Mouse (Mus musculus) heart, embryonic 12.5 days (tissue): ENCODE results near the gene Myo16. TPM values are rescaled to one million over a fixed set of nuclear protein-coding genes. Genes with fewer than 3 reads are reported as not detected.
A peak's percentile ranks its signal among the peaks of the same experiment; 100 is the strongest.

Source experiments
- ATAC-seq: fragments of 200-750 bp; cut with Nextera tagmentation; 2 replicates; pipeline ENCODE4 v1.8.0; 2017; ENCODE audit warnings: moderate TSS enrichment, moderate library complexity; ENCODE audit not compliant: insufficient number of reproducible peaks, low FRiP score
- H3K27ac ChIP-seq: fragments of 300-500 bp; sonication (generic); 2 replicates; pipeline ENCODE4 v1.5.1; 2016; ENCODE audit warnings: mild to moderate bottlenecking, moderate library complexity; ENCODE audit not compliant: poor library complexity, severe bottlenecking
- H3K27me3 ChIP-seq: fragments of 300-500 bp; sonication (generic); replicated peaks from 2 replicates; pipeline ENCODE4 v1.6.1; 2016; ENCODE audit warnings: mild to moderate bottlenecking, moderate library complexity
- H3K36me3 ChIP-seq: fragments of 300-500 bp; sonication (generic); 2 replicates; pipeline ENCODE4 v1.6.1; 2016; ENCODE audit warnings: mild to moderate bottlenecking, moderate library complexity
- H3K4me1 ChIP-seq: fragments of 300-500 bp; sonication (generic); replicated peaks from 2 replicates; pipeline ENCODE4 v1.6.1; 2016; ENCODE audit warnings: mild to moderate bottlenecking
- H3K4me2 ChIP-seq: fragments of 300-500 bp; sonication (generic); 2 replicates; pipeline ENCODE4 v1.6.1; 2016; ENCODE audit warnings: mild to moderate bottlenecking, moderate library complexity
- H3K4me3 ChIP-seq: fragments of 300-500 bp; sonication (generic); 2 replicates; pipeline ENCODE4 v1.5.1; 2016; ENCODE audit warnings: mild to moderate bottlenecking
- H3K9ac ChIP-seq: fragments of 300-500 bp; sonication (generic); 2 replicates; pipeline ENCODE4 v1.6.1; 2016; ENCODE audit warnings: mild to moderate bottlenecking, moderate library complexity
- H3K9me3 ChIP-seq: fragments of 300-500 bp; sonication (generic); replicated peaks from 2 replicates; pipeline ENCODE4 v1.6.1; 2016; ENCODE audit warnings: mild to moderate bottlenecking, moderate library complexity
- WGBS: fragments of 180-500 bp; shearing (Covaris S2); methylation state at CpG from one replicate; pipeline ENCODE4 v1.1.7; 2016; 5-methylcytosine and 5-hydroxymethylcytosine counted together
- polyA plus RNA-seq: library from polyadenylated mRNA; unstranded; fragments of >200 nt; fragmentation: Nextera tagmentation; extraction: Ambion mirVana; gene quantifications from 2 replicates; pipeline ENCODE4 v1.2.1, GENCODE M21; 2016

Myo16 gene
- polyA plus RNA-seq, 1 experiment from 2014 or later = 1.5 TPM

DNA sequence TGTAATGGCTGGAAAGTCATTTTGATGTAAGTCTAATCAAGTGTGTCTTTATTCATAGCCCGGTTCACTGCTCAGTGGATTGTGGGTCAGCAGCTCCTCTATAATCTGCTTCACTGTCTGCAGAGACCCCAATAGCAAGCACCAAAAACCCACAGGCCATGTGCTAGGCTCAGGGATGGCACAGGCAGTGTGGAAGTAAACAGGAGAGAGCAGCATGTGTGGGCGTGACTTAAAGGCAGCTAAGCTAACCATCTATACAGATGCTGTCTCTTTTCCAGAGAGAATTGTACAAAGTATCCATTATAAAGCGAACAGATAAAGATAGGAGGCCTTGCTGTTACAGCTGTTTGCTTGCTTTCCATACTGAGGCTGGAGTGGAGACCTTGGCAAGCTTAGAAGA is 358.4 kb downstream of the Myo16 start:
- Histone ChIP-seq H3K27ac (no peak overlapping the region), H3K4me3 (no peak overlapping the region), H3K36me3 (no peaks in the 10 kb centered on the region), H3K4me2 (no peak overlapping the region), H3K9ac (no peak overlapping the region), H3K9me3 (no peaks in the 10 kb centered on the region), H3K27me3 (no peaks in the 10 kb centered on the region), H3K4me1 (no peaks in the 10 kb centered on the region)
- ATAC-seq = no peak
- WGBS = 80% methylated on average over 3 of the region's 3 CpGs

DNA sequence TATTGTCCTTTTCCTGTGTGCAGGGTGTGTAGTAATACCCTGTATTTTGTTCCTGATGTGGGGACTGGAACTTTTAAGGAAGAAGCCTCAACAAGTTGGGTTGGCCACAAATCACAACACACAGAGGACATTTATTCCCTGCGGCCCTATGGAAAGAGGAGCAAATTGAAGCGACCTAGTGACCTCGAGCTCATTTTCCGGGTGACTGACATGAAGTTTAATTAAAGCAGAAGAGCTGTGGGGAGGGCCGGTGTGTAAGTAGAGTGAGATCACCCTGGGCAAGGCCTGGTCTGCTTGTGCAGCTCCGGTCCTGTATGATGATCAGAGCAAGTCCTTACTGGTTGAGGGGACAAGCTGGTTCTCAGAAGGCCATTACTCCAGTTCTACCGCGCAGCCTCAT is 363.7 kb downstream of the Myo16 start:
- ATAC-seq = no peak
- H3K36me3 ChIP-seq = no peaks in the 10 kb centered on the region
- no peak overlapping the region for H3K4me3 ChIP-seq
- no peaks in the 10 kb centered on the region for H3K27me3 ChIP-seq
- H3K27ac ChIP-seq = no peak overlapping the region
- H3K4me1 ChIP-seq = no peaks in the 10 kb centered on the region
- 89% methylated on average over 8 of the region's 8 CpGs for WGBS
- H3K4me2 ChIP-seq = no peak overlapping the region
- no peak overlapping the region for H3K9ac ChIP-seq
- no peaks in the 10 kb centered on the region for H3K9me3 ChIP-seq

DNA sequence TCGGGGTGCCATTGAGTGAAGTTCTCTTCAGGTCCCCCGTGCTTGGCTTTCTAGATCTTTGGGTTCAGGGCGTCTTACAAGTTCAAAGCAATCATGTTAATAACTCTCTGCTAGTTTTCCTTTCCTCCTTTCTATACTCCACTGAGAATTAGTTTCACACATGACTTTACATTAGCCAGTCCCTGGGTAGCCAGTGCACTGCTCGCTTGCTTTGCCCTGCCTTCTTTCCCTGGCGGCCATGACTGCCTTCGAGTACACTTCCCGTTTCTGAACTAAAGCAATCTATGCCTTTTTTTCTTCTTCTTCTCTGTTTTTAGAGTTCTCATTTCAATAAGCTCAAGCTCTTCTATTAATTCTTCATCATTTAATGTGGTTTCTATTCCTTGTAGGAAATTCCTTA is 365.6 kb downstream of the Myo16 start:
- no peak overlapping the region for H3K27ac ChIP-seq
- ATAC-seq = no peak

DNA sequence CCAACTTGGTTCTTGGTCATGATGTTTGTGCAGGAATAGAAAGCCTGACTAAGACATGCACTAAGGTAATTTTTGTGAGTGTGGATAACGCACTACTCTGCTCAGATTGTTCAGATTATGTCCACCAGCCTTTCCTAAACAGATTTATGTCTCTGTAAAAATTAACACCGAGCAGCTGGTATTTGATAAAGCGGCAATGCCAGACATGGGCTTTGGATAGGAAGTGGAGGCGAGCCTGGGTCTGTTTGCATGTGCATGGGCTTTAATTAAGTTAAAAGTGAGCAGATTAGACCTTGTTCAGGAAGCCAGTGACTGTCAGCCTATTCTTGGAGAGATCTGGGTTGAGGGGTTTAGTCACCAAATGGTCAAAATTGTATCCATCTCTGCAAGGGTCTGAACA is 367.8 kb downstream of the Myo16 start:
- no peak overlapping the region for H3K4me2 ChIP-seq
- H3K4me1 ChIP-seq = no peaks in the 10 kb centered on the region

More for the DNA sequence above, 365.6 kb downstream of the Myo16 start:
- Histone ChIP-seq H3K9ac (no peak overlapping the region), H3K4me1 (no peaks in the 10 kb centered on the region), H3K4me3 (no peak overlapping the region), H3K36me3 (no peaks in the 10 kb centered on the region), H3K4me2 (no peak overlapping the region), H3K9me3 (no peaks in the 10 kb centered on the region), H3K27me3 (no peaks in the 10 kb centered on the region)
- WGBS = 75% methylated on average over 7 of the region's 7 CpGs

DNA sequence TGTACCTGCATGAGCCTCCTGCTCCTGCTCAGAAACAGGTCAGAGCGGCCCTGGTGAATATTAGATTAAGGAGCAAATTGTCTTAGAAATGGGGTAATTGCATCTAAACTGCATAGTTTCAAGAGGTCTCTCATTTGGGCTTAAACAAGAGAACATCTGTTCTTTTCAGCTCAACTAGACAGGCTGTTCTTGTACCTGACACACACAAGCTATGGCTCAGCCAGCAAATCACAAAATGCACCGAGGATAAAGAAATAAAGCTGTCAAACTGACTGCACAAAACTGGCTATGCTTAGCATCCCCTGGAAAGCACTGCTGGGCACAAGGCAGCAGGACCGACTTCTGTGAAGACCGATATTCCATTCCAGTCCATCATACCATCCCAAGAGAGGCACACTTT is 372.0 kb downstream of the Myo16 start:
- Histone ChIP-seq H3K27me3 (no peaks in the 10 kb centered on the region), H3K9me3 (no peaks in the 10 kb centered on the region), H3K4me2 (no peak overlapping the region), H3K36me3 (no peaks in the 10 kb centered on the region), H3K4me1 (no peaks in the 10 kb centered on the region), H3K4me3 (no peak overlapping the region), H3K9ac (no peak overlapping the region), H3K27ac (no peak overlapping the region)
- ATAC-seq = no peak
- 78% methylated on average over 4 of the region's 4 CpGs for WGBS

More for the DNA sequence above, 367.8 kb downstream of the Myo16 start:
- no peaks in the 10 kb centered on the region for H3K27me3 ChIP-seq
- 69% methylated on average over 4 of the region's 4 CpGs for WGBS
- H3K27ac ChIP-seq = no peak overlapping the region
- no peaks in the 10 kb centered on the region for H3K36me3 ChIP-seq
- ATAC-seq = no peak
- no peaks in the 10 kb centered on the region for H3K9me3 ChIP-seq
- H3K4me3 ChIP-seq = no peak overlapping the region
- no peak overlapping the region for H3K9ac ChIP-seq

DNA sequence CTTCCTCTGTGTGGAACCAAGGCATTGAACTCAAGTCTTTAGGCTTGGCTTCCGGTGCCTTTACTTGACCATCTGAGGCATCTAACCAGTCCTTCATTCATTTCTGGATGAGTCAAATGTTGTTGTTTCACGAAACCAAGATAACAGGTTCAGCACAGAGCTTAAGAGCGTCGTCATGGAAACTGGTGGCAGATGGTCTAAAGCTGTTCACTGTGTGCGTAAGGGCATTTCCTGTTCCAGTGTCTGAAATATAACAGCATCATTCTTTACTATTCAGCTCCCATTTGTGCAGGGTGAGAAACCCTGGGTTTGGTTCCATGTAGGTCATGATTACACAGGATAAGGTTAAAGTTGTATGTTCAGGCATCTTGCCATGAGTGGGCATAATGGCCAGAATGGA is 372.9 kb downstream of the Myo16 start:
- H3K9me3 ChIP-seq = no peaks in the 10 kb centered on the region
- H3K36me3 ChIP-seq = no peaks in the 10 kb centered on the region
- WGBS = 63% methylated on average over 5 of the region's 5 CpGs
- ATAC-seq = no peak
- H3K4me2 ChIP-seq = no peak overlapping the region
- no peaks in the 10 kb centered on the region for H3K4me1 ChIP-seq
- no peak overlapping the region for H3K4me3 ChIP-seq
- H3K27ac ChIP-seq = no peak overlapping the region
- H3K27me3 ChIP-seq = no peaks in the 10 kb centered on the region
- no peak overlapping the region for H3K9ac ChIP-seq

DNA sequence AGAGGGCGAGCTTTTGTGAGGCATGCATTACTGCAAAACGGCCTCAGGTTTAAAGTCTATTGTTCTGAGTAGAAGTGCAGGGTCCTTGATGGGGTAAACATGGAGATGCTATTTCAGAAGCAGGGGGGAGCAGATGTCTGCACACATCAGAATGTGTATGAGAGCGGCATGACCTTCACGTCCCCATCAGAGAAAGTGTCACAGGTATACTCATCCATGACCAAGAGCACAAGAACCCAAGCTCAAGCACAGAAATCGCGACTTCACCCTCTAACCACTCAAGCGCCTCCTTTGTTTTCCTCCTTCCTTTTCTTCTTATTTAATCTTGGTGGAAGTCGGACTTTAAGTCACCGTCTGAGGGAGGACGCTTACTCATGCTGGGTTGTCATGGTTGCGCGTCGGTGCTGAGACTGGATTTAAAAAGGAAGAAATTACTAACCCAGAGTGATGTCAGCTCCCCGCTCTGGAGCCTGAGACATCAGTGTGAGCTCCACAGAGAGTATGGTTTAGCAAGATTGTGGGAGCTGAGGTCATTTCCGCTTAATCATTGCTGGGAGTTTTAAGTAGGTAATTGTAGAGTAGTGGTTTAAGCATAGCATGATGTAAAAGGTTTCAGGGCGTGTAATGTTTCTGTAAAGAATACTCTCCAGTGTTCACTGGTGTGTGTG is 381.0 kb downstream of the Myo16 start:
- no peak overlapping the region for H3K27ac ChIP-seq
- WGBS = 67% methylated on average over 16 of the region's 16 CpGs

DNA sequence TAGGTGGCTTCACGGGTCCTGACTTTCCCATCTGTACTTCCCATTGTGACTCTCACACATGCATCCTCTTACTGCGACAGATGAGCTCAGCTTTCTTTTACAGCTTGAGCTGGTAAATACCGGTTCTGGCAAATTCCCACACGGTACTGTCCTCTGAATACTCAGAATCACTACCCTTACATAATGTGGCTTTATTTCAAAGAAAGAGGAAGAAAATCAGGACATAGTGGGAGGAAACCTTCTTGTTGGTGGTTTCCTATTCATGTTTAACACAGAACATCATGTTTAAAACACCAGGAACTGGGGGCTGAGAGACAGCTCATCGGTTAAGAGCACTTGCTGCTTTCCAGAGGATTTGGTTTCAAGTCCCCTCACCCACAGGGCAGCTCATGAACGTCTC is 384.6 kb downstream of the Myo16 start:
- 0 out of 2 replicates have a peak, but pooled peaks cover 6% of the 10 kb centered on the region for H3K9me3 ChIP-seq
- H3K27me3 ChIP-seq = no peaks in the 10 kb centered on the region
- WGBS = 71% methylated on average over 6 of the region's 6 CpGs
- no peaks in the 10 kb centered on the region for H3K4me1 ChIP-seq
- H3K36me3 ChIP-seq = no peaks in the 10 kb centered on the region
- no peak overlapping the region for H3K4me2 ChIP-seq
- no peak overlapping the region for H3K27ac ChIP-seq
- H3K4me3 ChIP-seq = no peak overlapping the region
- ATAC-seq = no peak
- no peak overlapping the region for H3K9ac ChIP-seq

More for the DNA sequence above, 381.0 kb downstream of the Myo16 start:
- Histone ChIP-seq H3K9ac (no peak overlapping the region), H3K4me2 (no peak overlapping the region), H3K36me3 (no peaks in the 10 kb centered on the region), H3K9me3 (no peaks in the 10 kb centered on the region), H3K4me3 (no peak overlapping the region), H3K27me3 (no peaks in the 10 kb centered on the region), H3K4me1 (0 out of 2 replicates have a peak, but pooled peaks cover 3% of the 10 kb centered on the region)
- ATAC-seq = peak; percentile 39; the same call in 1 of the 2 replicates

DNA sequence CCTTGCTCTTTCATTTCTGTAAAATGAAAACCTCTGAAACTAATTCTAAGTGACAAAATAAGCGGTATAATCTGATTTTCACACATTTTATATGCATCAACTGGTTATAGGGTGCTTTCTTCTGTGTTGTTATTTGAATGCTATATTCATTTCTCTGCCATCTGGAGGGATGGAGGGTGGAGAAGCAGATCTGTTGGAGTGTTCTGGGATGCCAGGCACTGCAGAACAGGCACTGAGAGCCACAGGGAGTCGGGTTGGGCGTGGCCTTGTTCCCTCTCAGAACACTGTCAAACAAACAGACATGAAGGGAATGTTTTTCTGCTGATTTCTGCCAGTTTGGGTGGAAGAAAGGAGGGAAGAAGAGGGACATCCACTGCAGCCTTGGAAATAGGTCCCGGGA is 386.0 kb downstream of the Myo16 start:
- Histone ChIP-seq H3K27ac (no peak overlapping the region), H3K9ac (no peak overlapping the region), H3K9me3 (peaks cover 10% of the 10 kb centered on the region), H3K36me3 (peaks cover 3% of the 10 kb centered on the region; the same call in 1 of the 2 replicates), H3K4me1 (no peaks in the 10 kb centered on the region), H3K27me3 (no peaks in the 10 kb centered on the region), H3K4me3 (no peak overlapping the region), H3K4me2 (no peak overlapping the region)
- no peak for ATAC-seq
- WGBS = 82% methylated on average over 4 of the region's 4 CpGs

DNA sequence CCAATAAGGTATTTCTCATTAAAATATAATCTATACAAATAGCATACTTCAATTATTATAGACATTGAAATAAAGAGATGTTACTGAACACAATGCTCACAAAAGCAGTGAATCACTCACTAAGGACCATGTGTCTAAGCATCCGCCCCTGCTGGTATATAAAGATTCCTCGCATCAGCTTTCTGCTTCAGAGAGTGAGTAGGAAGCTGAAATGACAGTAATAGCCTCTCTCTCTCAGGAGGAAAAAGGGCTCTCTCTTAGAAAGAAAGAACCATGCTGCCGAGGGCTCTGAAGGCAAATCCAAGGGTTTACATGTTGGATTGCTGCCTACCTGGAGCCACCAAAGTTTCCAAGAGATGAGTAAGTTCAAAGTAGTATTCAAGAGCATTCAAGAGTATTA is 392.2 kb downstream of the Myo16 start:
- no peak for ATAC-seq
- H3K4me2 ChIP-seq = no peak overlapping the region
- no peak overlapping the region for H3K4me3 ChIP-seq
- H3K4me1 ChIP-seq = no peaks in the 10 kb centered on the region
- H3K9ac ChIP-seq = no peak overlapping the region
- peaks cover 3% of the 10 kb centered on the region; the same call in 1 of the 2 replicates for H3K36me3 ChIP-seq
- H3K27ac ChIP-seq = no peak overlapping the region
- H3K9me3 ChIP-seq = peaks cover 10% of the 10 kb centered on the region
- WGBS = 89% methylated on average over 3 of the region's 3 CpGs
- H3K27me3 ChIP-seq = no peaks in the 10 kb centered on the region

DNA sequence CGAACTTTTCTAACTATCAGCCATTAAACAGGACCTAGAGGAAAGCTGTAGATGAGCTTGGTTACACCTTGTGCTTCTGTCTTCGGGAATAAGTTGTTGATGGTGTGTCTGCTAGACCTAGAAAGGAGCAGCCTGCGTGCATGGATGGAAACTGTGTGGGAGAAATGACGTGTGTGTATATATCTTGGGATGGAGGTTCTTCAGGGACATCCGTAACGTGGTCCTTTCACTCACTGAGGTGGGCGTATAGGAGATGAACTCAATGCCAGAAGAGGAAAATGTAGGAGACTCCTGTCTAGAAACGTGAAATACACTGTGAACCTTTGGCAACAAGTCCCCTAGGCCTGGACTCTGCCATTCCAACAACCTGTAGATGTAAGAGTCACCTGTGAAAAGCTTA is 392.8 kb downstream of the Myo16 start:
- H3K27ac ChIP-seq = no peak overlapping the region
- H3K9me3 ChIP-seq = peaks cover 10% of the 10 kb centered on the region
- no peaks in the 10 kb centered on the region for H3K27me3 ChIP-seq
- H3K9ac ChIP-seq = no peak overlapping the region
- H3K4me1 ChIP-seq = no peaks in the 10 kb centered on the region
- peaks cover 3% of the 10 kb centered on the region; the same call in 1 of the 2 replicates for H3K36me3 ChIP-seq
- 83% methylated on average over 8 of the region's 8 CpGs for WGBS
- no peak for ATAC-seq
- no peak overlapping the region for H3K4me3 ChIP-seq
- no peak overlapping the region for H3K4me2 ChIP-seq
